Mouse (Mus musculus) limb, embryonic 13.5 days (tissue): ENCODE results near the gene Pitx2. TPM values are rescaled to one million over a fixed set of nuclear protein-coding genes. Genes with fewer than 3 reads are reported as not detected.
A peak's percentile ranks its signal among the peaks of the same experiment; 100 is the strongest.

ENCODE experiments used
- ATAC-seq: fragments of 200-750 bp; cut with Nextera tagmentation; 2 replicates; pipeline ENCODE4 v1.8.0; 2017; ENCODE audit warnings: low read depth, moderate number of reproducible peaks, moderate TSS enrichment; ENCODE audit not compliant: low FRiP score
- H3K27ac ChIP-seq: fragments of 300-500 bp; sonication (generic); 2 replicates; pipeline ENCODE4 v1.5.1; 2015; ENCODE audit warnings: inconsistent platforms, mild to moderate bottlenecking, moderate library complexity
- H3K27me3 ChIP-seq: fragments of 300-500 bp; sonication (generic); 2 replicates; pipeline ENCODE4 v1.6.1; 2015; ENCODE audit warnings: mild to moderate bottlenecking, inconsistent platforms
- H3K36me3 ChIP-seq: fragments of 300-500 bp; sonication (generic); 2 replicates; pipeline ENCODE4 v1.6.1; 2015; ENCODE audit warnings: inconsistent platforms, mild to moderate bottlenecking, moderate library complexity
- H3K4me1 ChIP-seq: fragments of 300-500 bp; sonication (generic); 2 replicates; pipeline ENCODE4 v1.6.1; 2015; ENCODE audit warnings: inconsistent platforms
- H3K4me2 ChIP-seq: fragments of 300-500 bp; sonication (generic); replicated peaks from 2 replicates; pipeline ENCODE4 v1.6.1; 2015; ENCODE audit warnings: inconsistent platforms, mild to moderate bottlenecking, moderate library complexity
- H3K4me3 ChIP-seq: fragments of 300-500 bp; sonication (generic); 2 replicates; pipeline ENCODE4 v1.5.1; 2015; ENCODE audit warnings: moderate library complexity, mild to moderate bottlenecking, inconsistent platforms
- H3K9ac ChIP-seq: fragments of 300-500 bp; sonication (generic); 2 replicates; pipeline ENCODE4 v1.6.1; 2015; ENCODE audit warnings: mild to moderate bottlenecking, inconsistent platforms
- H3K9me3 ChIP-seq: fragments of 300-500 bp; sonication (generic); 2 replicates; pipeline ENCODE4 v1.6.1; 2016; ENCODE audit warnings: inconsistent platforms
- WGBS: fragments of 180-500 bp; shearing (Covaris S2); methylation state at CpG from one replicate; pipeline ENCODE4 v1.1.7; 2015; 5-methylcytosine and 5-hydroxymethylcytosine counted together
- polyA plus RNA-seq: library from polyadenylated mRNA; unstranded; fragments of >200 nt; fragmentation: Nextera tagmentation; extraction: Ambion mirVana; gene quantifications from 2 replicates; pipeline ENCODE4 v1.2.1, GENCODE M21; 2015

Gene Pitx2
- polyA plus RNA-seq, 1 experiment from 2014 or later = 21.2 TPM

DNA sequence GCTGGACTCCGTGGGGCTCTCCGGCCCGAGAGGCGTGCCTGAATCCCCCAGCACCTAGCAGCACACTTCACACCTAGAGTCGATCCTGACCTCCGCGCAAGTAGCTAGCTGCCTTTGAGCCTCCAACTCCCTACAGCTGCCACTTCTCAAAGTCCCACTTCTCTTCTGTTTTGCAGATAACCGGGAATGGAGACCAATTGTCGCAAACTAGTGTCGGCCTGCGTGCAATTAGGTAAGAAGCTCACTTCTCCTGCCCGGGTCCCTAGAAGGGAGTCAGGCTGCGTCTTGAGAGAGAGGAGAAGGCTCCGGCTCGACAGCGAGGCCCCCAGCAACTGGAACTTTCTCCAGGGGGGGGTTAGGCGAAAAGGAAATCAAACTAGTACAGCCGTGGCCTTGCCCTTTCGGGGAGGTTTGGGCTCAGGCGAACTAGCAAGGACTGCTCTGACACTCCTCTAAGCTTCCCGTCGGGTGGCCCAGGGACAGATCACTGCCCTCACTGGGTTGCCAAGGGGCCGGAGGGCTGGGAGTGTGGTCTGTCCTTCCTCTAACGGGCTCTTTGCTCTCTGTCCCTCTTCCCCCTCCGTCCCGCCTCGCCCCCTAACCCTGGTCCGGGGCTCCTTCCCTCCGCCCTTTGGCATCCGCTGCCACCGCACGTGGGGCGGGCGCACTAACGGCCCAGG lies 4.2 kb downstream of the Pitx2 start:
- peak; percentile 22; the same call in 1 of the 2 replicates for ATAC-seq
- Histone ChIP-seq H3K27me3 (peaks cover 95% of the 10 kb centered on the region), H3K9ac (peak overlapping the region; percentile 50), H3K4me1 (peaks cover 44% of the 10 kb centered on the region), H3K4me3 (peak overlapping the region; percentile 45), H3K4me2 (peak overlapping the region; percentile 81), H3K9me3 (no peaks in the 10 kb centered on the region), H3K27ac (no peak overlapping the region), H3K36me3 (no peaks in the 10 kb centered on the region)
- under 1% methylated on average over 35 of the region's 35 CpGs for WGBS

DNA sequence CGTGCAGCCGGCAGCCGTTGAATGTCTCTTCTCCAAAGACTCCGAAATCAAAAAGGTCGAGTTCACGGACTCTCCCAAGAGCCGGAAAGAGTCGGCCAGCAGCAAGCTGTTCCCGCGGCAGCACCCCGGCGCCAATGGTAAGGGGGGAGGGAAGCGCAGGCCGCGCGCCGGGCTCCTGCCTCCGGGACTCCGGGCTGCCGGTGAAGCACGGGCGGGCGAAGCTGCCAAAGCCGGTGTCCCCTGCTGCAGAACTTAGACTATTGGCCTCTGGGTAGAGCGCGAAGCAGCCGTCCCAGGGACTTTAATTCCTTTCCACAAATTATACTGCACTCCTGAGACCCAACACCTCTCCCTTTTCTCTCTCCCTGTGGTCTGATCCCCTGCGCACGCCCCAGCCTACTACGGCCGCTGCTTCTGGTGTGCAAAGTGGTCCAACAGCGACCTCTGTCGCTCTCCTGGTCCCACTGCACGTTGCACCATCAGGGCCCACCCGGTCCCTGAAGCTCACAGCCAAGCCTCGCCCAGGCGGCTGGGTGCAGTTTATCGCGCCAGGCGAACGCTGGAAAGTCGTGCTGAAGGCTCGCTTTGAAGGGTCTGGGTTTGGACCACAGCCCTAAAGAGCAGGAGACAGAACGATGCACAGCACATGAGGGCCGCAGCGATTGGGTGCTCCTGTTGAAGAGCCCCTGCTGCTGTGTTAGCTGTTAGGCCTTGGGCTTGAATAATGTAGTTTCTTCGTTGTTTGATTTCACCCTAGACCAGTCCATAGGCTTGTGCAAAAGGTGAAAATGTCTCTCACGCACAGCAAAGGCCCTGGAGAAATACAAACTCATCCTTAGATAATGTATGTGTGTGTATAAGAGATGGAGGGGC lies 5.0 kb downstream of the Pitx2 start:
- no peak overlapping the region for H3K27ac ChIP-seq
- ATAC-seq = peak; percentile 91
- peak overlapping the region; percentile 81 for H3K4me2 ChIP-seq
- peaks cover 38% of the 10 kb centered on the region for H3K4me1 ChIP-seq
- no peaks in the 10 kb centered on the region for H3K9me3 ChIP-seq
- peak overlapping the region; percentile 45 for H3K4me3 ChIP-seq
- under 1% methylated on average over 48 of the region's 48 CpGs for WGBS
- peak overlapping the region; percentile 50; the same call in 1 of the 2 replicates for H3K9ac ChIP-seq
- H3K36me3 ChIP-seq = no peaks in the 10 kb centered on the region
- H3K27me3 ChIP-seq = peaks cover 95% of the 10 kb centered on the region

DNA sequence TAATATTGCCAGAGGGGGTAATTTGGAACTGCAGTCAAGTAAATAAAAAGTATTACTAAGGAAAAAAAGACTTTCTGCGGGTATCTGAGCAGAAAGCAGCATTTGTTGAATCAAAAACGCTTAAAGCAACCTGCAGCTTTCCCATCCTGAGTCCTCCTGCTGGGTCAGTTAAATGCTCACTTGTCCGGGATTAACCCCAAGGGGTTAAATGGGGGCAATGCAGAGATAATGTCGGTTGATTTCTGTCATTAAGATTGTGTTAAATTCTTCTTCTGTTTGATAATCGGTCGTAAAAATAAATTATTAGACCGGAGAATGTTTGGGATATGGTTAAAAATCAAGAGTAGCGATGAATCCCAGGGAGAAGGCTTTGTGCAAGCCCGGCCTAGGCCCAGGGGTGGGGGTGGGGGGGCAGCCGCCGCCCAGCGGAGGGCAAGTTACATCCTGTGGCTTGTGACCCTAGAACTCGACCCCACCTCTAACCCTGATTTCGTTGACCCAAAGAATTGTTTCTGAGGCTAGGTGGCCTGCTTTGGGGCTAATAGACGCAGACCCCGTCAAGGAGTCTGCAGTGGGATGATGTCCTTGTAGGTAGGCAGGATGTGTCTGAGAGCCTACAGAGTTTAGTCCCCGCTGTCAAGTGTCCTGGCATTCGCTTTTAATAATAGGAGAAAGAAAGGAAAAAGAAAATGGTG lies 6.0 kb downstream of the Pitx2 start:
- Histone ChIP-seq H3K4me1 (peaks cover 31% of the 10 kb centered on the region), H3K36me3 (no peaks in the 10 kb centered on the region), H3K9me3 (no peaks in the 10 kb centered on the region), H3K27me3 (peaks cover 95% of the 10 kb centered on the region), H3K27ac (no peak overlapping the region), H3K4me3 (no peak overlapping the region), H3K9ac (no peak overlapping the region), H3K4me2 (no peak overlapping the region)
- 2% methylated on average over 18 of the region's 18 CpGs for WGBS
- no peak for ATAC-seq

DNA sequence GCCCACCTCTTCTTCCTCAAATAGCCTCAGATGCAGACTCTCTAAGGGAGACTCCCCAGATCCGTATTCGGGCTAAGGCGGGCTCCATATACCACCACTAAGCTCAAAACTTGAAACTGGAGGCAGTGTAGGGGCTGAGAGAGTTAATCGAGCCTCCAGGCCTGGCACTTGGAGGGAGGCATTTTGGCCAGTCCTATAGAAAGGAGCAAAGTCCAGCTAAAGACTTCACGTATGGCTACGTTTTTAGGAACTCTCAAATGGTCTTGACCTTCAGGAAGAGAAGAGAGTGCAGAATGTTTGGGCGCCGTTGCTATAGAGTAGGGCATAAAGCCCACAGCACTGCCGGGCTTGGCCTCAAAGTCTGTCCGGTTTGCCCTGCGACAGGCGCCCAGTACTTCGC lies 7.1 kb downstream of the Pitx2 start:
- ATAC-seq = no peak
- H3K9ac ChIP-seq = no peak overlapping the region; the same call in 1 of the 2 replicates
- no peak overlapping the region for H3K4me3 ChIP-seq
- peaks cover 98% of the 10 kb centered on the region for H3K27me3 ChIP-seq
- H3K27ac ChIP-seq = no peak overlapping the region
- WGBS = 2% methylated on average over 13 of the region's 13 CpGs
- peaks cover 31% of the 10 kb centered on the region for H3K4me1 ChIP-seq
- no peaks in the 10 kb centered on the region for H3K36me3 ChIP-seq
- peak overlapping the region; percentile 25; the same call in 1 of the 2 replicates for H3K4me2 ChIP-seq
- no peaks in the 10 kb centered on the region for H3K9me3 ChIP-seq

DNA sequence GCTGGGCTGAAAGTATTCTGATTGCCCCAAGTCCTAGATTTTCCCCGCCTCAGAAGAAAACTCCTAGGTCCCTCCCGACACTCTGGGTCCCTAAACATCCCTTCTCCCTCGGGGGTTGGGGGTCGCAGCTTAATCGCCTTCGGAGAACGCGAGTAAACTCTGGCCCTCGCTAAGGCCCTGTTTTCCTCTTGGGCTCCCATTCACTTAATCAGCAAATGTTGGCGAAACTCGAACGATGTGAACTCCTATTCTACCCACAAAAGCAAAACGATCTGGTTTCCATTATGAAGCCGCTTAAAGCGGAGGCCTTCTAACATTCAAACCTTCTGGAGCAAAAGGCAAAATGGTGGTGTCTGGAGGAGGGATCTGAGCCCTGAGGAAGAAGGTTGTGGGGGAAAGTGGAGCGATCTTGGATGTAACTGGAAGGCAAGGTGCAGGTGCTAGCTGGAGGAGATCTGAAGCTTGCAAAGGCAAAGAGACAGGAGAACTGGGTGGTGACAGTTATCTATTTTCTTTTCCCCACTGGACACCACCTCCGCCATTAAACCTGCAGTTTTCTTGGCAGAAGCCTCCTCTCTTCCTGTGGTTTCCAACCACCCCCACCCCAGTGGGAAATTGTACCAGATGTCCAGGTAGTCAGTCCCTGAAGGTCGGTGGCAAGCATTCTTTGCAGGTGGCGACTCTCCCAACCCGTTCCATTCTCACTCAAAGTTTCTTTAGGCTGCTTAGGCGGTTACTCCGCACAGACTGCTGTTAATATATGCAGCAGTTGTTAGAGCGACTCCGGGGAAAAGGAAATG lies 7.8 kb downstream of the Pitx2 start:
- Histone ChIP-seq H3K36me3 (no peaks in the 10 kb centered on the region), H3K4me3 (no peak overlapping the region), H3K27me3 (peaks cover 98% of the 10 kb centered on the region), H3K4me2 (peak overlapping the region; percentile 25; the same call in 1 of the 2 replicates), H3K27ac (no peak overlapping the region), H3K9ac (no peak overlapping the region), H3K9me3 (no peaks in the 10 kb centered on the region), H3K4me1 (peaks cover 31% of the 10 kb centered on the region)
- WGBS = 2% methylated on average over 24 of the region's 24 CpGs
- no peak for ATAC-seq

DNA sequence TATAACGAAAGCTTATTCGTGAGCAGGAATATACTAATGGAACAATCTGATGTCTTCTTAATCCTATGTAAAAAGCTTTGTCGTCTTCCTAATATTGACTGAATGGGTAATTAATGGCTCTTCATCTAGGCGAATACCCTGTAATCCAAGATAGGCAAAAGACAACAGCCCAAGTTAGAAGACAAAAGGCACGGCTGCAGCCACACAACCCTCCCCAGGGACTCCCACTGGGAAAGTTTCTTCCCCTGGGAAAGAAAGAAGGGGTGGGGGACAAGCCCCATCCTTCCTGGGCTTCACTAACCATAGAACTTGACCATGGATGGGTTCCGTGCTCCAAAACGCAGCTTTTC lies 8.3 kb downstream of the Pitx2 start:
- Histone ChIP-seq H3K4me3 (no peak overlapping the region), H3K27me3 (peaks cover 98% of the 10 kb centered on the region), H3K9ac (no peak overlapping the region), H3K4me2 (no peak overlapping the region), H3K4me1 (peaks cover 26% of the 10 kb centered on the region), H3K27ac (no peak overlapping the region), H3K36me3 (no peaks in the 10 kb centered on the region), H3K9me3 (no peaks in the 10 kb centered on the region)
- no peak for ATAC-seq
- WGBS = 6% methylated on average over 7 of the region's 7 CpGs

DNA sequence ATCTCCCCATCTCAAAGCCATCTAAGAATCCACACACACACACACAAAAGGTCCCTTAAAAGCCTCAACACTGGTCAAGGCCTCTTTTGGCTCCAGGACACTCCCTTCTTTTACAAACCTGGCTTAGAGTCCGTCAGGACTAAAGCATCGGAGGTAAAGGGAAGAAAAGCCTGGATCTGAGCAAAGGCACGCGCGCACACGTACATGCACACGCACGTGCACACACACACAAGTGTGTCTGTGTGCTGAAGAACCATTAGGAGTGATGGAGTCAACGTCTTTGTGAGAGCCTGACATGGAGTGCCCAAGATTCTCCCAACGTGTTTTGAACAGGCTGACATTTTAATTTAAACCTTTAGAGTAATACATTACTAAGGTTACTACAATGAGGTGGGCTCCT lies 8.7 kb downstream of the Pitx2 start:
- Histone ChIP-seq H3K27ac (no peak overlapping the region), H3K9me3 (no peaks in the 10 kb centered on the region), H3K9ac (no peak overlapping the region), H3K4me2 (no peak overlapping the region), H3K36me3 (no peaks in the 10 kb centered on the region), H3K4me3 (no peak overlapping the region), H3K27me3 (peaks cover 98% of the 10 kb centered on the region), H3K4me1 (peaks cover 24% of the 10 kb centered on the region)
- WGBS = 8% methylated on average over 10 of the region's 10 CpGs
- ATAC-seq = no peak

DNA sequence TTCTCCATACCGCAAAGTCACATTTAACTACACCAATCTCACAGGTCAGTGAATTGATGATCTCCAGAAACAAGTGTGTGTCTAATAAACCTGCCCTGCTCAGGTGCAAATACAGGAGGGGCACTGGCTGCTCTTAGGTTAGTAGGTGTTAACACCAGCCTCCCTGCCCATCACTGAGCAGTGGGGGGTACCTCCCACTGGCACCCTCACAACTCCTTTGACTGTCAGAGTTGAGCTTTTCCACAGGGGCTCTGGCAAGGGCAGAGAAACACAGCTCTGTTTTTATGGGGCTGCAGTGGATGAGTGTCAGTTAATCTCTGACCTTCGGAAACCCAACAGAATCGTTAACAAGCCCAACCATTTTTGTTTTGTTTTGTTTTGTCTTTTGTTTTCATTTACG lies 9.6 kb downstream of the Pitx2 start:
- Histone ChIP-seq H3K27me3 (peaks cover 98% of the 10 kb centered on the region), H3K9ac (no peak overlapping the region), H3K4me3 (no peak overlapping the region), H3K4me1 (peaks cover 24% of the 10 kb centered on the region), H3K27ac (no peak overlapping the region), H3K9me3 (no peaks in the 10 kb centered on the region), H3K4me2 (no peak overlapping the region), H3K36me3 (no peaks in the 10 kb centered on the region)
- WGBS = 3% methylated on average over 4 of the region's 4 CpGs
- ATAC-seq = no peak

DNA sequence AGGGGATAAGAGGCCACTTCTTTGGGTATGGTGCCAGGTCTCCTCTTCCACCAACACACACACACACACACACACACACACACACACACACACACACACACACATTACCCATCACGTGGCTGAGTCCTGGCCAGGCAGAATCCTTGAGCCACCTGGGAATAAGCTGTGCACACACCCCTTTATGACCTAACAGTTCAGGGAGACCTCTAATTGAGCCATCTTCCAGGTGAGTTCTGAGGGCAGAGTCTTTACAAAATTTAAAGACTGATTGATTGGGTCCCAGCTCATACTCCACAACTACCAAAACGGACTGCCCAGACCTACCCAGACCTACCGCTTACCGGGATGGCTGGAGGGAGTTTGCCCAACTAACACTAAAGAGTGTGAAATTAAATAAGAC lies 10.1 kb downstream of the Pitx2 start:
- H3K4me3 ChIP-seq = no peak overlapping the region
- H3K4me1 ChIP-seq = peaks cover 24% of the 10 kb centered on the region
- no peaks in the 10 kb centered on the region for H3K36me3 ChIP-seq
- peaks cover 98% of the 10 kb centered on the region for H3K27me3 ChIP-seq
- H3K4me2 ChIP-seq = no peak overlapping the region
- no peak overlapping the region for H3K27ac ChIP-seq
- H3K9ac ChIP-seq = no peak overlapping the region
- no peaks in the 10 kb centered on the region for H3K9me3 ChIP-seq
- ATAC-seq = no peak
- 6% methylated on average over 4 of the region's 4 CpGs for WGBS

DNA sequence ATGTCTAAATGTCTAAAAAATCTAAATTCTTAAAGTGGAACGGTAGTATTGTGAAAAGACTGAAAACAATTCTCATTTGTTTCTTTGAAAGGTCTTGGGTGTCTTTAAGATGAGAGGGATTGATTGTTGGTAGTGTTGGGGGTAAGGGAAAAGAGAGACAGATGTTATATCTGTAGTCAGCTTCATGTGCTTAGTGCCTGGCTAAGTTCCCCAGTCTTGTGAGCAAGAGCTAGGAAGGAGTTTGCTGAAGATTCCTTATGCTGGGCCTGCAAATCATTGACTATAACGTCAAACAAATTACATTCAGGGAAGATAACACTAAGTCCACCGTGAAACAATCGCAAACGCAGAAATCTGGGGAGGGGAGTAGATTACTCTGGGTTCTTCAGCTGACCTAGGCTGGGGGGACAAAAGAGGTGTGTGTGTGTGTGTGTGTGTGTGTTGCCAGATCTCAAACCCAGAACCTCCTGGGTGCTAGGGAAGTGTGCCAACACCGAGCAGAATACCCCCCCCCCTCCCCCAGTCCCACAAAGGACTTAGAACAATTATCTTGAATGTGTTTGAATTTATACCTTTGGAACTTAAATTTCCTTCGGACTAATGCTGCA lies 12.5 kb downstream of the Pitx2 start:
- Histone ChIP-seq H3K9me3 (no peaks in the 10 kb centered on the region), H3K4me2 (no peak overlapping the region), H3K27ac (no peak overlapping the region), H3K36me3 (no peaks in the 10 kb centered on the region), H3K27me3 (peaks cover 96% of the 10 kb centered on the region), H3K4me3 (no peak overlapping the region), H3K9ac (no peak overlapping the region), H3K4me1 (peaks cover 27% of the 10 kb centered on the region)
- 3% methylated on average over 7 of the region's 7 CpGs for WGBS
- no peak for ATAC-seq

DNA sequence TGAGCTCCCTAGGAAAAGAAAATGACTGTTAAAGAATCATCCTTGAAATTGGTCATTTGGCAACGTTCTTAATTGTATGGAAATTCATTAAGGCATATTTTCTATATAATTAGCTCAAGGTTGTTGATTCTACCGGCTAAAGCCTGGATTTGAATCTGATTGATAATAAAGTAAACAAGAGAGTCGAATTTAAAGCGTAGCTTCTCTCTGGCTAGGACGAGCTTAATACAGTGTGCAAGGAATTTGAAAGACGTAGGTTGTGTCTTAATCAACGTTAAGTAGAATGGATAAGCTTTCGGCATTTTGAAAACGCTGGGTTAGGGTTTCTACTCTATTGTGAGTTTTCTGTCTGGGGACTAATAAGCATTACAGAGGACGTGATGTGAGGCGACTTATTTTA lies 13.1 kb downstream of the Pitx2 start:
- WGBS = 5% methylated on average over 11 of the region's 11 CpGs
- H3K4me3 ChIP-seq = no peak overlapping the region
- peaks cover 26% of the 10 kb centered on the region for H3K4me1 ChIP-seq
- H3K4me2 ChIP-seq = no peak overlapping the region
- no peak overlapping the region for H3K27ac ChIP-seq
- peaks cover 96% of the 10 kb centered on the region for H3K27me3 ChIP-seq
- H3K36me3 ChIP-seq = no peaks in the 10 kb centered on the region
- H3K9ac ChIP-seq = no peak overlapping the region
- no peaks in the 10 kb centered on the region for H3K9me3 ChIP-seq
- ATAC-seq = no peak
